Comparison of ENCODE assay signal across 8 mouse cellular contexts in genomic region chr16:10664921-10665894, GRCm38 (mm10).
DNase-seq lines count a peak whose midpoint lies in the region; ATAC-seq lines count a peak whose summit lies in the region.

No protein-coding gene starts in this region.

- no peak for DNase-seq in frontal cortex, postnatal 25 days (ENCODE audit: low spot score in 2 of 2)
- DNase-seq in CD4-positive helper T cell, adult 2 months (ENCODE audit: low read depth, low spot score): peak; percentile 85
- DNase-seq in embryonic facial prominence, embryonic 10.5 days (ENCODE audit: low spot score): peak; percentile 49
- DNase-seq in liver, embryonic 11.5 days (ENCODE audit: low spot score): peak; percentile 58
- peak; percentile 89 for DNase-seq in thymus, postnatal 4 days

- H3K4me1 ChIP-seq in embryonic facial prominence, embryonic 10.5 days: peaks cover 22% of the 10 kb centered on the region
- peaks cover 32% of the 10 kb centered on the region for H3K4me1 ChIP-seq in hindbrain, embryonic 13.5 days (replicated peaks)
- peaks cover 16% of the 10 kb centered on the region for H3K4me1 ChIP-seq in liver, embryonic 11.5 days (replicated peaks; ENCODE audit: control insufficient read depth, insufficient read depth, low read length)
- peaks cover 33% of the 10 kb centered on the region for H3K4me1 ChIP-seq in neural tube, embryonic 13.5 days (replicated peaks)

- no peaks in the 10 kb centered on the region for H3K36me3 ChIP-seq in embryonic facial prominence, embryonic 10.5 days (replicated peaks)
- no peaks in the 10 kb centered on the region for H3K36me3 ChIP-seq in hindbrain, embryonic 13.5 days
- H3K36me3 ChIP-seq in liver, embryonic 11.5 days (ENCODE audit: control insufficient read depth, insufficient read depth, low read length): no peaks in the 10 kb centered on the region
- H3K36me3 ChIP-seq in neural tube, embryonic 13.5 days: no peaks in the 10 kb centered on the region

- H3K9me3 ChIP-seq in embryonic facial prominence, embryonic 10.5 days: no peaks in the 10 kb centered on the region
- no peaks in the 10 kb centered on the region for H3K9me3 ChIP-seq in hindbrain, embryonic 13.5 days
- no peaks in the 10 kb centered on the region for H3K9me3 ChIP-seq in liver, embryonic 11.5 days (ENCODE audit: control insufficient read depth, low read length)
- H3K9me3 ChIP-seq in neural tube, embryonic 13.5 days: no peaks in the 10 kb centered on the region

- no peak overlapping the region for H3K4me3 ChIP-seq in embryonic facial prominence, embryonic 10.5 days
- no peak overlapping the region for H3K4me3 ChIP-seq in hindbrain, embryonic 13.5 days
- H3K4me3 ChIP-seq in liver, embryonic 11.5 days (ENCODE audit: low read depth, low read length): no peak overlapping the region
- no peak overlapping the region for H3K4me3 ChIP-seq in neural tube, embryonic 13.5 days

- no peak overlapping the region for H3K9ac ChIP-seq in hindbrain, embryonic 13.5 days
- no peak overlapping the region for H3K9ac ChIP-seq in liver, embryonic 11.5 days (ENCODE audit: low read depth, low read length)
- H3K9ac ChIP-seq in neural tube, embryonic 13.5 days: 0 out of 2 replicates have a peak overlapping the region, but pooled peaks have one; percentile 5

- no peaks in the 10 kb centered on the region for H3K27me3 ChIP-seq in embryonic facial prominence, embryonic 10.5 days (replicated peaks; ENCODE audit: low read depth, poor library complexity, severe bottlenecking)
- no peaks in the 10 kb centered on the region for H3K27me3 ChIP-seq in hindbrain, embryonic 13.5 days
- H3K27me3 ChIP-seq in liver, embryonic 11.5 days (replicated peaks; ENCODE audit: control insufficient read depth, insufficient read depth, low read length): peaks cover 7% of the 10 kb centered on the region; the same call in 1 of the 2 replicates
- H3K27me3 ChIP-seq in neural tube, embryonic 13.5 days: no peaks in the 10 kb centered on the region

- H3K27ac ChIP-seq in embryonic facial prominence, embryonic 10.5 days (replicated peaks): peak overlapping the region; percentile 32; the same call in 1 of the 2 replicates
- peak overlapping the region; percentile 69 for H3K27ac ChIP-seq in hindbrain, embryonic 13.5 days
- peak overlapping the region; percentile 28; the same call in 1 of the 2 replicates for H3K27ac ChIP-seq in liver, embryonic 11.5 days (ENCODE audit: low read depth, low read length)
- H3K27ac ChIP-seq in neural tube, embryonic 13.5 days (replicated peaks): peak overlapping the region; percentile 38

- no peak overlapping the region for H3K4me2 ChIP-seq in hindbrain, embryonic 13.5 days
- no peak overlapping the region for H3K4me2 ChIP-seq in liver, embryonic 11.5 days
- no peak overlapping the region for H3K4me2 ChIP-seq in neural tube, embryonic 13.5 days

- WGBS in embryonic facial prominence, embryonic 10.5 days: 60% methylated on average over 12 of the region's 12 CpGs
- WGBS in hindbrain, embryonic 13.5 days: 58% methylated on average over 12 of the region's 12 CpGs
- WGBS in liver, embryonic 11.5 days: 31% methylated on average over 12 of the region's 12 CpGs
- WGBS in neural tube, embryonic 13.5 days: 59% methylated on average over 12 of the region's 12 CpGs

- ATAC-seq in frontal cortex, adult (ENCODE audit: low TSS enrichment): peak; percentile 51
- peak; percentile 51 for ATAC-seq in hindbrain, embryonic 13.5 days (ENCODE audit: low FRiP score)
- ATAC-seq in liver, embryonic 11.5 days (replicated peaks; ENCODE audit: low FRiP score): peak; percentile 69
- ATAC-seq in neural tube, embryonic 13.5 days (ENCODE audit: low read depth): peak; percentile 79

Comparison
In these comparisons a context has a peak if more than half of its experiments do, and no peak if none do; other contexts are left out.
1. DNase-seq: peak in CD4-positive helper T cell, adult 2 months (single experiment), embryonic facial prominence, embryonic 10.5 days (single experiment), liver, embryonic 11.5 days (single experiment) and thymus, postnatal 4 days (single experiment); none in frontal cortex, postnatal 25 days (0 of 2).
2. Peak in every context shown above with its lines, with median percentiles within 50 percentile points of each other: ATAC-seq and H3K27ac ChIP-seq.